Mouse (Mus musculus): ENCODE data around the gene Ptpn12.

The Ptpn12 gene

DNA sequence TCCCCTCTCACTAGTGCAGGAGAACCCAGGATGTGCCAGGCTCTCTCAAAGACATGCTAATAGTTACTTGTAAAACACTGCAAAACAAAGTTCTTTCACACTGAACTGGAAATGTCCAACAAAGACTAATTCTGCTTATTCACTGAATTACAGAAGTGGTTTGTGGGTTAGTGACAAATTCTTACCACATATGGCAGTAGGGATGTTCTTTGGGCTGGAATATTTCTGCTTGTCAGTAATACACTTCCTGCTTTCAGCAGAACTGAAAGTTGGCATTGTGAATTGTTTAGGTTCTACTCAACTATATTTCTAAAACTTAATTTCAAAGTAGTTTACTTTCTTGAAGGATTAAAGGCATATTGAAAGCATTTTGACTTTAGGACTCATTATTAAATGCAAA, 25.5 kb downstream of the Ptpn12 start:
- DNase-seq (ENCODE audit: low read depth, low spot score) = peak; percentile 27

DNA sequence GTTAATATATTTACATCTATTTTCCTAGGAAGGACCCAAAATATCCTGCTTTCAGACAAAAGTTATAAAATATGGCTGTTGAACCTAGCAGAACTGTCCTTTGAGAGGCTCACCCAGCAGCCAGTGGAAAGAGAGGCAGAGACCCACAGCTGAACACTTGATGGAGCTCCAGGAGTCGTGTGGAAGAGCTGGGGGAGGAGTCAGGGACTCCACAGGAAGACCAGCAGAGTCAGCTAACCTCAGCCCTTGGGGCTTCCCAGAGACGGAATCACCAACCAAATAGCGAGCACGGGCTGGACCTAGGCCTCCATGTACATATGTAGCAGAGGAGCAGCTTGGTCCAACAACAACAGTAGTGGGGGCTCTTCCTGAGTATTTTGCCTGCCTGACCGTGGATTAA, 38.6 kb downstream of the Ptpn12 start:
- DNase-seq (ENCODE audit: low read depth, low spot score) = no peak

DNA sequence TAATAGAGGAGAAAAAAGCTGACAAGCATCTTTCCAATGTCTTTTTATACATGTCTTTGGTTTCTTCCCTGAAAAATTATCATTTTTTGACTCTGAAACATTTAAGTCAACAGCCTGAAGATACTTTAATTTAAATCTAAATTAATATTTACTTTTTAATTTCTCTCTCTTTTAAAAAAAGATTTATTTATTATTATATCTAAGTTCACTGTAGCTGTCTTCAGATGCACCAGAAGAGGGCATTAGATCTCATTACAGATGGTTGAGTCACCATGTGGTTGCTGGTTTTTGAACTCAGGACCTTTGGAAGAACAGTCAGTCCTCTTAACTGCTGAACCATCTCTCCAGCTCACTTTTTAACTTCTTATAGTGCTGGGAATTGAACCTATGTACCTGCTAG, 44.8 kb downstream of the Ptpn12 start:
- DNase-seq (ENCODE audit: low read depth, low spot score) = no peak

DNA sequence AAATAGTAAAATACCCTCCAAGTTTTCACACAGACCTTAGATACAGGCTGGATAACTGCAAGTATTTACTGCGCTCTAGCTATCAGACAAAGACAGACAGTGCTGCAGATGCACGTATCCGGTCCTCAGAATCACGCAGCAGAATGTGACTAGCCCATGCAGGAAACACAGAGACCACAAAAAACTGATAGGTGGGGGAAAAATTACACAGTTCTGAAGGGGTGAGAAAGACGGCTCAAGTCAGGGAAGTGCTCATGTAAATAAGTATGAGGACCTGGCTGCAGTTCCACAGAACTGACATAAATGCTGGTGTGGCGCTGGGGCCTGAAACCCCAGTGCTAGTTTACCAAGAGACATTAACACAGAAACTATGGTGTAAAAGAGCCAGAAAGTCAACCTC, 53.0 kb downstream of the Ptpn12 start:
- DNase-seq (ENCODE audit: low read depth, low spot score) = no peak

DNA sequence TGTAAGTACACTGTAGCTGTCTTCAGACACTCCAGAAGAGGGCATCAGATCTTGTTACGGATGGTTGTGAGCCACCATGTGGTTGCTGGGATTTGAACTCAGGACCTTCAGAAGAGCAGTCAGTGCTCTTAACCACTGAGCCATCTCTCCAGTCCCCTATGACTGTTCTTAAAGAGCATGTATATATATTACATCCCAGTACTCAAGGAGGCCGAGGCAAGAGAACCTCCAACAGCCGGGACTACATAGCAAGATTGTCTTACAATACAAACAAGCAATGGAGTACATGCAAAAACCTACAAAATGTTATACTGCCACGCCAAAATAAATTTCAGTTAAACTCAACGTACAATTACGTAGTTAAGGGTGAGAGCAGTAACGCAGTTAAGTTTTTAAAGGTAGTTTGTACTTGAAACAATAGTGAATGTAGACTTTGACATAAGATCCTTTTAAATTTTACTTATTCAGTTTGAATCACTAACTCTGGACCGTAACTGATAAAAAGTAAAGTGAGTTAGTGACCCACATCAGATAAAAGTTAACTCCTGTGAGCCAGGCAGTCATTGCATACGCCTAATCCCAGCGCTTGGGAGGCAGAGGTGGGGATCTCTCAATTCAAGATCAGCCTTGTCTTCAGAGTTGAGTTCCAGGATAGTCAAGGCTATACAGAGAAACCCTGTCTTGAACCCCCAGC, 53.9 kb downstream of the Ptpn12 start:
- DNase-seq (ENCODE audit: low read depth, low spot score) = no peak

DNA sequence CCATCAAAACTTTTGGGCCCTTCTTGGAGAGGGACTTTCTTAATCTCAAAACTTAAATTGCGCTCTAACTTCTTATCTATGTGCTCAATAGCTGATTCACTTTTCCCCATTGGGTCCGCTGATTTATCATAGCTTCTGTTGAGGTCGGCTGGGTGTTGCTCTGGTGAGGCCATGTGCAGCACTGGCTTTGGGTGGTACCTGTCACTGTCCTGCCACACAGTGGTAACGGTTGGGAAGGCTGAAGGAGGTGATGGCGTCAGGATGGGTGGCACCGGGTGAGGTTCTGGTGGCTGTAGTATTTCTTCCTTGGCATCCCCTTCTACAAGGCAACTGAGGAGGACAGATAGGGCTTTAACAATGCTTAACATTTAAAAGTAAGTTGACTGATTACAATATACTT, 57.3 kb downstream of the Ptpn12 start:
- DNase-seq (ENCODE audit: low read depth, low spot score) = no peak

DNA sequence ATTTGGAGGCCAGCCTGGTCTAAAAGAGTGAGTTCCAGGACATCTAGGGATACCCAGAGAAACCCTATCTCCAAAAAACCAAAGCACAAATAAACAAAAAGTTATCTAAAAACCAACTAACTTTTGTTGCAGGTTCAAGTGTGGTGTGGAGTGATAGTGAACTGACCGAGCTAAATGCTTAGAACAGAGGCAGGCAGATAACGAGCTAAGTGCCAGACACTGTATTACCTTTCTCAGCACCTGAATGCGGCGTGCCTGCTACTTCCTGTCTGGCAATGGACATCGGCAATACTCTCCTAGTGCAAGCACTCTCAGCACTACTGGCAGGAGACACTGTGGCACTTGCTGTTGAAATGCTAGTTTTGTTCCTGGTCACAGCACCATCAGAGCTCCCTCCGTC, 58.2 kb downstream of the Ptpn12 start:
- DNase-seq (ENCODE audit: low read depth, low spot score) = no peak

DNA sequence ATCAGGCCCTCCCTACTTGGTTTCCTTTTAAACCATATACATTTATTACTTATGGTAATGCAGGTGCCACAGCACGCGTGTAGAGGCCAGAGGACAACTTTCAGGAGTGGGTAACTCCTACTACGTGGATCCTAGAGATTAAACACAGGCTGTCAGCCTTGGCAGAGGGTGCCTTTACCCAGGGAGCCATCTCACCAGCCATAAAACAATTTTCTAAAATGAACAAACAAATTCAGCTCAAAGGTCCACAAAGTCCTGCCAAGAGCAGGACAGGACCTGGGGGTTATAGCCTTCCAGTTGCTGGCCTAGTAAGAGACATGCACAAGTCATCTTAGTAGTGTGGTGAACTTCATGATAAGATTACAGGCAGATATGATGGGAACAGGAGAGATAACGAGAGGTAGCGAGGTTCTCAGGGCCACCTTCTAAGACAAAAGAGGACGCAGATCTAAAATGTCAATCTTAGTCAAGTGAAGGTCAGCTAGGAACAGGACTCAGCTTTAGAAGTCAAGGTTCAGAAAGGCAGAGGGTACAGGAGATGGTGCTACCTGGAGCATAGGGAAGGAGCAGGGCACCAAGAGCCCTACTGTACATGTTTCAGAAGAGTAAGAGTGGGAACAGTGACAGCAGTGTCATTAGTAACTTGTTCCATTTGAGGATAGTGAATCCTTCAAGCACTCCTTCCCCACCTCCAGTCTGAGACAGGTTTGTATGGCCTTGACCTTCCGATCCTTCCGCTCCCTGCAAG, 65.5 kb downstream of the Ptpn12 start:
- no peak for DNase-seq (ENCODE audit: low read depth, low spot score)

DNA sequence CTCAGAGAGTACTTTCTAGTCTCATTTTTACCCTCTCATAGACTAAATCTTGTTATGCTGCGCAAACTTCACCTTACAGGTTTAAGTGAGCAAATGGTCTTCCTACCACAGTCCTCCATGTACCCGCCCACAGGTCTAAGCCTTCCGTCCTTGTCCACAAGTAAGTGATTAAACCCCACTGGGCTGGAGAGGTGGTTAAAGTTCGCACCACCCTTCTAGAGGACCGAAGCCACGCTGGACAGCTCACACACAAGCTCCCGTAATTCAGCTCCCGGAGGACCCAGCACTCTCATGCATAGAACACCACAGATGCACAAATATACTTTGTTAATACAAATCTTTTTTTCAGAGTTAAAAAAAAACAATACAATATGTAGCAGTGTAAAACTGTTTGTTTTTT, 69.4 kb downstream of the Ptpn12 start:
- DNase-seq (ENCODE audit: low read depth, low spot score) = no peak

DNA sequence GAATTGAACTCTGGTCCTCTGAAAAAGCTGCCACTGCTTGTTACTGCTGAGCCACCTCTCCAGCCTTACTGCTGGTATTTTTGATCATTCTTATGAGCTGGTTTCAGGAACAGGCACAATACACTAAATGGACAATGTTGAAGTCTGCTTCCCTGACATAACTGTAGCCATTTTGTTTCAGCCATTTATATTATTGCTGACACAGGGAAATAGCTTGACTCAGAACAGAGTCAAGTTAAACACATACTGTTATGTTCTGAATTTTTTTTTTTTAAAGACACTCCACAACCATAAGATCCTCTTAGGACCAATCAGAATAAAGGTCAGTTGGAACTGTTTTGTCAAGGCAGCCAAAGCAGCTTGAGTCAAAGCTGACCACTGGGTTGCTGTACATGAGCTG, 72.2 kb downstream of the Ptpn12 start:
- no peak for DNase-seq (ENCODE audit: low read depth, low spot score)

DNA sequence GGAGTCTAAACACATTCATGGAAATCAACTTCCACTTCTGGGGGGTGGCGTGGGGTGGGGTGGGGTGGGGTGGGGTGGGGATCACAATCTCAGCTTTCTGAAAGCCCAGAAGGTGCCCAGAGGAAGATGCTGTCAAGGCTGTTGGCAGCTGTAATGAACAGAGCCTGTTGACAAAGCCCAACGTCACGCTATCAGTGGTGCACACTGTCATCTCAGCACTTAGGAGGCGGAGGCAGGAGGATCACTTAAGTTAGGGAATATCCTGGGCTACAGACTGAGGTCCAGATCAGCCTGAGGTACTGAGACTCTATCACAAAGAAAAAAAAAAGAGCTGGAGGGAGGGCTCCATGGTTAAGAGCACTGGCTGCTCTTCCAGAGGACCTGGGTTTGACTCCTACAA, 81.0 kb downstream of the Ptpn12 start:
- no peak for DNase-seq (ENCODE audit: low read depth, low spot score)

DNA sequence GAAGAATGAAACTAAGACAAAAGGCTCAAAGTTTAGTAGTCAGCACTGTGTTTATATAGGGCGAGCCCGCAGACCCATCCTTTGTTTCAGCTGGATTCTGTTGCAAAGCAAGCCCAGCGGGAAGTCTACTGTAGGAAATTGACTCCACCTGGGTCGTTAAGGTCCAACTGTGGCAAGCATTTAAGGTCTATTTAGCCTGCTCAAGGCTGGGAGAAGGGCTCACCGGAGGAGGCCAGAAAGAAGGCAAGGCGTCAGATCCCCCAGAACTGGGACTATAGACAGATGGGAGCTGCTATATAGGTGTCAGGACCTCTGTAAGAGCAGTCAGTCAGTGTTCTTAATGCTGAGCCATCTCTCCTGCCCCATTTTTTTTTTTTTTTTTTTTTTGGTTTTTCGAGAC, 81.7 kb downstream of the Ptpn12 start:
- no peak for DNase-seq (ENCODE audit: low read depth, low spot score)

DNA sequence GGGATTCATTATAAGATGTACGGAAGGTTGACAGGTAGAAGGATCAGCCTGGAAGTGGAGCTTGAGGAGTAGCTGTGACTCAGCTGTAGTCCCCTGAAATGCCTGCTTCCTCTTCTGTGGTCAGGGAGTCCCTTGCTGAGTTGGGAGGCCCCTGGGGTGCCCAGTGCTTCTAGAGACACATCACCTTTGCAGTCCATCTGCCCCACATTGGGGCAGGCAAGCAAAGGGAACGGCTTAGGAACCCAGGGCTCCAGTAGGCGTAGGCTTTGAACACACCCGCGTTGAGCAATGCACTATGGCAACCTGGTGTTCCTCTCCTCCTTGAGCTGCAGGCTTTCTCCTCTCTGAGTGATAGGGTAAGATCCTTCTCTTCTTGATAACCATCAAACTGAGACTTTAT, 82.6 kb downstream of the Ptpn12 start:
- no peak for DNase-seq (ENCODE audit: low read depth, low spot score)

DNA sequence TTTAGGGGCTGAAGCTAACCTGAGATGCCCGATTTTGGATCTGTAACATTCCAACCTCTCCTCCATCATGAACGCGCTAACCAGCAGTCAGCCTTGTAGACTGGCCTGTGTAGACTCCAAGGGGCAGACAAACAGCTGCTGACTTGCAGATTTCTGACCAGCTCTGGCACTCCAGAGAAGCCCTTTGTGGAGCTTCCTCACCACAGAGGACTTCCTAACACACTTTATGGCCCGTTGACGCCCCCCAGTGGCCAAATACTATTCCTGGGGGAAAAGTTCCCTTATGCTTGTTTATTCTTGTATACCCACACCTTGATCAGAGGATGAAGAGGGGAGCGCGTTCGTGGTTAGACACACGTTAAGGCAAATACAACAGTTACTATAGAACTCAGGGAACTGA, 86.7 kb downstream of the Ptpn12 start:
- DNase-seq (ENCODE audit: low read depth, low spot score) = peak; percentile 66

DNA sequence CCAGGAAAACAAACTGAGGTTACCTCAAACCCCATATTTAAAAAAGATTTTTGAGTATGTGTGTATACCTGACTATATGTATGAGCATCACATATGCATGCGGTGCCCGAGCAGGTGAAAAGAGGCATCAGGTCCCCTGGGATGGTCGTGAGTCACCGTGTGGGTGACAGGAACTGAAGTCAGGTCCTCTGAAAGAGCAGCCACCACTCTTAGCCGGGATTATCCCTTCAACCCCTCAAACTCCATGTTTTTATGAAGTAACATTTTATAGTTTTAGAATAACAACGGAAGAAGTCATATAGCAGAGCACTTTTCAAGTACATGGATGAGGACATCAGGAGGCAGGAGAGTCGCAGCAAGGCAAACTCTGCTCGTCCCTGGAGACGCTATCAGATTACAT, 87.2 kb downstream of the Ptpn12 start:
- DNase-seq (ENCODE audit: low read depth, low spot score) = no peak

DNA sequence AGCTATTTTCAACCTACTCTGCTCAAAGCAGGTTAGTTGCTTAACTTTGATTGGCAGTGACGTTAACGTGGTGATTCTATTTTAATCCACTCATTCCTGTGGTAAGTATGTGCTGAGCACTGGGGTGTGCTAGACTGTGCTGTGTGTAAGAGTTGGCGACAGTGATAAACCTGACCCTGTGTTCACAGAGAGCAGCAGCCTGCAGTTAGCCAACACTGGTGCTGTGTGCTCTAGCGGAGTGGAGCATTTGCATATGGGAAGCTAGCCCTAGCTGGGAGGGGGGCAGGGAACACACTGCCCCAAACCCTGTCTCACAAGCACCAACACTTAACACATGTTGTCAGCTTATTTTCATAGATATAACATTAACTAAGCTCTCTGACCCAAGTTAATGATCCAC, 87.8 kb downstream of the Ptpn12 start:
- DNase-seq (ENCODE audit: low read depth, low spot score) = peak; percentile 55

DNA sequence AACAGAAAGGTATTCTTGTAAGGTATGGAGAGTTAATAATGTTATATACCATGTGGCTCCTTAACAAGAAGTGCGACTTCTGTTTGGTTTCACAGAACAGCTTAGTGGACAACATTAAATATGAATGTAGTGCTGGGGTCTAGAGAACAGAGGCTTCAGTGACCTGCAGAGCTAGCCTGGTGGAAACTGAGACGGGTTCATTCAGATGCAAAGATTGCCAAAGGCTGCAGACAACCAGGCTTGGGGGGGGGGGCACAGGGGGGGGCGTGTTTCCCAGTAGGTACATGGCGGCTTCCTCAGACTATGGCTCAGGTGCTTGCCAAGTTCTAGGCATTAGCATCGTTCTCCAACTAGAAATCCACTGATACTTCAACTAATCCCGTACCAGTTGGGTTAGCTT, 91.3 kb downstream of the Ptpn12 start:
- no peak for DNase-seq (ENCODE audit: low read depth, low spot score)

DNA sequence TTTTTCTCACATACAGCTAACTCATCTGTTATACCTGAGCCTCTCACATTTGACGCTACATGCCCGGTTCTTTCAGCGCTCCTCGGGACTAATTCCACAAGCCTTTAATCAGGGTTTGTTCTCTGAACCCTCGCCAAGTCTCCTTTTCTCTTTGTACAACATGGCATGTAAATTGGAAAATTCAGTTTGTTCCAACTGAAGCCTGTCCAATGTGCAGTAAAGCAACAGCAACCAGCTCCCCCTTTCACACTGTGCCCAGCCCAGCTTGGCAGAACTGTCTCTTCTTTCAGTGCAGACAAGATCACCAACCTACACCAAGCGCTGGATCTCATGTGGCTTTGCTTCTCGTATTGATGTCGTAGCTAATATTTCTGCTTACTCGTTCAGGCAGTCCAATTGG, 92.4 kb downstream of the Ptpn12 start:
- DNase-seq (ENCODE audit: low read depth, low spot score) = no peak

DNA sequence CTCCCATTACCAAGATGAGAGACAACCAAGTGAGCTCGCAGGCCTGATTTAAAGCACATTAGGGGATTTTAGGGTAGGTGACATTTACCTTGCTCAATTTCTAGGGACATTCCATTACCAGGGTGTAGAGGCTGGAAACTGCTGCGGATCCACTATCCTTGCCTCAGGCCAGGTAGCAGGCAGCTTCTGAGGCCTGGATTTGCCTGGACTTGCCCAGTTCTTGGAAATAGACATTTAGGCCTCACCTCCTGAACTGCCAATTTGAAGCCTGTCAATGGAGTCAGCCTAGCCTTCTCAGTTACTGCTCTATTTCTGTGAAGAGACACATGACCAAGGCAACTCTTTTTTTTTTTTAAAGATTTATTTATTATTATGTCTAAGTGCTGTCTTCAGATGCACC, 94.8 kb downstream of the Ptpn12 start:
- peak; percentile 37 for DNase-seq (ENCODE audit: low read depth, low spot score)

DNA sequence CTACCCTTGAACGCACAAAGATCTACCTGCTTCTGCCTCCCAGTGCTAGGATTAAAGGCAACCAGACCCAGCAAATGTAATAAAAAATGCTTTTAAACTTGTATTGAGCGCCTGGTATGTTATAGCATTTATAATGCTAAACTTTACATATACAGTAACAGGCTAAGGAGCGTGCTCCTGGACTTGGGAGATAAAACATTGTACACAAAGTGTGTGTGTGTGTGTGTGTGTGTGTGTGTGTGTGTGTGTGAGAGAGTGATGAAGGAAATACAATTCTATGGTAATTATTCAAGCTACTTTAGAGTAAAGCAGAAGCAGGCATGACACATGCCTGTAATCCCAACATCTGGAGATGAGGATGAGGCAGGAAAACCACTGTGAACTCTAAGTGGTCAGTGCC, 99.4 kb downstream of the Ptpn12 start, which contains the start of gene Rsbn1l:
Gene Rsbn1l, minus strand, starts transcription at position 101 of the 400 bp plus-strand sequence.
- DNase-seq (ENCODE audit: low read depth, low spot score) = no peak

DNA sequence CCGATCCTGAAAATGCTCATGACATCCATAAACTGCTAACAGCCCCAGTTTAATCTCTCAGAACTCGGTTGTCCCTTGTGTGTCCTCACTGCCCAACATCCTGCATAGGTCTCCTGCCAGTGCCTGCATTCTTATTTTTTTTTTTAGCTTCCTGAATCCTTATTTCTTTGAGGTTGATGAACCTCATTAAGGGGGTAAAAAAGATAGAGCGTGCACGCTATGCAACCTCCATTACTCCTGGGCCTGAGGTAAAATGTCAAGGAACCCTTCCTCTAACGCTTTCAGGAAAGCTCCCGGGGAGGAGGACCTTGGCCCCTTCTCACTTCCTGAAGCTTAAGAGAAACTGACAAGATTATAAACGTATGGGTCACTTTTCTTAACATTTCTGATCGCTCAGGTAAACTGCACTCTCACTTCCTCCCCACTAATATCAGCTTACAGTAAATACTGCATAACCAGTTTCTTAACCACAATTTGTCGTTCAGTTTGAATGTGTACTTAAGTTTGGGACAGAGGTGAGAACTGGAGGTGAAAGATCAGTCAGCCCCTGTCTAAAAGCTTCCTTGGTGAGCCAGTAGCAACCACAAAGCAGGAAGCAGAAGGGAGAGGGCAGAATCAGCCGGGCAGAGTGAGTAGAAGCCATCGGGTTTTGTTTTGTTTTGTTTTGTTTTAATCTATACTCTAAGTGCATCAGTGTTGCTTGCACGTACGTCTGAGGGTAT, 100.4 kb downstream of the Ptpn12 start:
- no peak for DNase-seq (ENCODE audit: low read depth, low spot score)

DNA sequence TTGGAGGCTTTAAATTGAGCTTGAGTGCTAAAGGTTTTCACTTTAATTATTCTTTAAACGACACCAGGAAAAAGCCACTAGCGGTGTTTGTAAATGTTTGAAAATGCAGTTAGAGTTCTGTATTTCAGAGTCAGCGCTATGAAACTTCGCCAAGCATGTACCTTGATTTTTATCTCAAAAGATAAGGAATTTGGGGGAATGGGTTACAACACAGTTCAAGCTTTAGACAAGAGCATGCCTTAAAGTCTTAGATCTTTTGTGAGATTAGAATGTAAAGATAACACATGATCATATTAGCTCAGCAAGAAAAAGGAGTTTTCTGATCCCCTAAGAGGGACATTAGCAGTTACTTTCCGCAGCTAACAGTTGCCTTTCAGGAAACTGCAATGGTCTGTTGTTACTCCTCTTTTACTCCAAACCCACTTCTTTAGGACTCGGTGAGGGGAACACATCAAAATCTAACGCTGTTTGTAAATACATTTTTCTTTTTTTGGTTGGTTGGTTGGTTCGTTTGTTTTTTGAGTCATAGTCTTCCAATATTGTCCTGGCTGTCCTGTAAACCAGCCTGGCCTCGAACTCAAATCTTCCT, 103.3 kb downstream of the Ptpn12 start:
- DNase-seq (ENCODE audit: low read depth, low spot score) = no peak
